Mouse (Mus musculus) gastrocnemius, adult 2 months (tissue): ENCODE data around the gene Plxdc1. TPM values are rescaled to one million over a fixed set of nuclear protein-coding genes. Genes with fewer than 3 reads are reported as not detected.

Experiments used
- DNase-seq: peaks from one replicate; pipeline ENCODE4 v3.0.0; 2022
- H3K27ac ChIP-seq: fragments of 200-600 bp; 2 replicates; pipeline ENCODE4 v1.8.1; 2022; ENCODE audit warnings: mild to moderate bottlenecking
- H3K4me3 ChIP-seq: fragments of 200-600 bp; 2 replicates; pipeline ENCODE4 v1.8.1; 2022; ENCODE audit warnings: mild to moderate bottlenecking, moderate library complexity
- CTCF ChIP-seq: fragments of 200-600 bp; IDR thresholded peaks from 2 replicates; pipeline ENCODE4 v1.8.1; 2022; ENCODE audit warnings: antibody characterized with exemption, mild to moderate bottlenecking, moderate library complexity
- intact Hi-C: fragments of 180-260 bp; cut with DNase I; formaldehyde crosslinking; loops from one replicate; pipeline ENCODE4 v1.15.1; 2025
- total RNA-seq, 2 experiments: library from RNA; stranded (reverse); gene quantifications; 2 replicates each; pipeline ENCODE4 v1.2.3; 2021

Plxdc1 gene
- total RNA-seq, 2 experiments from 2014 or later = 3.0 to 3.1 TPM

- no peak for TF ChIP-seq CTCF
- Histone ChIP-seq H3K4me3 (no peak overlapping the region), H3K27ac (peak overlapping the region; percentile 63)
- DNase-seq = no peak
- intact Hi-C loops = no loop called here
Observed at GRCm38 (mm10) chr11:97905941-97906340, 80.3 kb downstream of the Plxdc1 start.

DNA sequence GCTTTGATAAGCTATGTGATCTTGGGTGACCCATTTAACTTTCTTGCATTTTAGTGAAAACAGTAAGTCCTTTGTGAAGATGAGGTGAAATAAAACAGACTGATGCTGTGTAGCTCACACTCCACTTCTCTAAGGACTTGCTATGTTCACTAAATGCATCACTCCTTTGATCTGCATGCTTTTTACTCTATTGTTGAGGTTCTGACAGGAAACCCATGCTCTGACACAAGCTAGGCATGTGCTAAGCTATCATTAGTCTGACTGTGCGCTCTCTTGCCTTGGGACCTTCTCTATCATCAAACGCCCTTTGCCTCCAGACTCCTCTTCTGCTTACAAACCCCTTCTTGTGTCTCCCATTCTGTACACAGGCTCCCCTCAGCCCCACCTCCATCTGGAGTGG, 80.7 kb downstream of the Plxdc1 start:
- intact Hi-C loops = no loop called here
- no peak overlapping the region for H3K4me3 ChIP-seq
- no peak for DNase-seq
- TF ChIP-seq CTCF = no peak
- H3K27ac ChIP-seq = peak overlapping the region; percentile 63

GRCm38 (mm10) chr11:97904801-97905200, 81.4 kb downstream of the Plxdc1 start:
- no peak for TF ChIP-seq CTCF
- H3K27ac ChIP-seq = peak overlapping the region; percentile 63; the same call in 1 of the 2 replicates
- intact Hi-C loops = loop anchor here (5.0 kb wide), 1 partner anchor 32 kb away; no protein-coding TSS in a partner anchor
- no peak overlapping the region for H3K4me3 ChIP-seq
- no peak for DNase-seq

GRCm38 (mm10) chr11:97901806-97902205, 84.4 kb downstream of the Plxdc1 start:
- TF ChIP-seq CTCF = no peak
- intact Hi-C loops = loop anchor here (5.0 kb wide), 1 partner anchor 35 kb away; no protein-coding TSS in a partner anchor
- H3K4me3 ChIP-seq = no peak overlapping the region
- no peak for DNase-seq
- no peak overlapping the region for H3K27ac ChIP-seq

- H3K27ac ChIP-seq = peak overlapping the region; percentile 69
Observed at GRCm38 (mm10) chr11:97899822-97900221, 86.4 kb downstream of the Plxdc1 start.

GRCm38 (mm10) chr11:97897568-97898185, 88.6 kb downstream of the Plxdc1 start:
- Histone ChIP-seq H3K4me3 (no peak overlapping the region), H3K27ac (no peak overlapping the region)
- intact Hi-C loops = no loop called here
- no peak for TF ChIP-seq CTCF
- DNase-seq = no peak

More at GRCm38 (mm10) chr11:97899822-97900221, 86.4 kb downstream of the Plxdc1 start:
- intact Hi-C loops = loop anchor here (1.0 to 5.0 kb wide), 2 partner anchors 37 to 87 kb away; no protein-coding TSS in a partner anchor
- H3K4me3 ChIP-seq = no peak overlapping the region
- TF ChIP-seq CTCF = peak; percentile 96
- peak; percentile 89 for DNase-seq

- Histone ChIP-seq H3K4me3 (no peak overlapping the region), H3K27ac (no peak overlapping the region)
- intact Hi-C loops = no loop called here
- no peak for TF ChIP-seq CTCF
- DNase-seq = no peak
Observed at GRCm38 (mm10) chr11:97896655-97897054, 89.6 kb downstream of the Plxdc1 start.

DNA sequence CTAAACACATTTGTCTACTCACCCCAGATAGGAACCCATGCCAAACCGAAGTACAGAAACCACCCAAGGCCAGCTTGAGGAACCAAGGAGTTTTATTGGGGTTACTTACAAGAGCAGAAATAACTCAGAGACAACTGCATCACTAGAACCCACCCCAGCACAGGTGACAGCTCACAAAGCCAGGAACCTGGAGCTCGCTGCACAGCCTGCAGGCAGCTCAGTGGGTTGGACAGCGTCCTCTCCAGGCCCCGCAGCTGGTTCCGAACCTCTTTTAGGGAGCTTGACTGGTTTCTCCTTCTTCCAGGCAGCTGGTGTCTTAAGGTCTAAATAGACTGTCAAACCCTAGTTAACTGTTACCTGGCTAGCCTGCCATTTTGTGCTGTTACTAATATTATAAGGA, 94.4 kb downstream of the Plxdc1 start:
- Histone ChIP-seq H3K4me3 (no peak overlapping the region), H3K27ac (no peak overlapping the region)
- intact Hi-C loops = no loop called here
- DNase-seq = no peak
- TF ChIP-seq CTCF = no peak

- Histone ChIP-seq H3K4me3 (no peak overlapping the region), H3K27ac (no peak overlapping the region)
- no peak for DNase-seq
- TF ChIP-seq CTCF = no peak
- intact Hi-C loops = loop anchor here (2.0 kb wide), 1 partner anchor 87 kb away; the partner anchor contains the start of gene Lasp1
Observed at GRCm38 (mm10) chr11:97885296-97885915, 100.8 kb downstream of the Plxdc1 start.

DNA sequence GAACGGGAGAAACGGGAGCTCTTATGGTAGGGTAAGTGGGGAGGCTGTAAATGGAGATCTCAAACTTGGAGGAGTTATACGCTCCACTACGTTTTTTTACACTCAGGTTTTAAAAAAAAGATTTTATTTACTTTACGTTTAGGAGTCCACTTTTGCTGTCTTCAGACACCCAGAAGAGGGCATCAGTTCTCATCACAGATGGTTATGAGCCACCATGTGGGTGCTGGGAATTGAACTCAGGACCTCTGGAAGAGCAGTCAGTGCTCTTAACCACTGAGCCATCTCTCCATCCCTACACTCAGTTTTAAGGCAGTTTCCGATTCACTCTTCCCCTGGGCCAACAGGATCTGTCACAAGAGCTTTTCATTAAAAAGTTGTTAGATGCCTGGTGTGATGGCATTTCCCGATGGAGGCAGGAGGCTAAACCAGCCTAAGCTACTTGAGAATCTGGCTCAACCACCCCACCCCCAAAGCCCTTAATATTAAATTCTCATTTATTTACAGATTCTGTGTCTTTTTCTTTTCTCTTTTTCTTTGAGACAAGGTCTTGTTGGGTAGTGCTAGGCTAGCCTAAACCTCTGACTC, 101.6 kb downstream of the Plxdc1 start:
- Histone ChIP-seq H3K27ac (peak overlapping the region; percentile 87), H3K4me3 (peak overlapping the region; percentile 87)
- DNase-seq = no peak
- intact Hi-C loops = loop anchor here (2.0 kb wide), 1 partner anchor 86 kb away; the partner anchor contains the start of gene Lasp1
- TF ChIP-seq CTCF = peak; percentile 19; the same call in 1 of the 2 replicates

DNA sequence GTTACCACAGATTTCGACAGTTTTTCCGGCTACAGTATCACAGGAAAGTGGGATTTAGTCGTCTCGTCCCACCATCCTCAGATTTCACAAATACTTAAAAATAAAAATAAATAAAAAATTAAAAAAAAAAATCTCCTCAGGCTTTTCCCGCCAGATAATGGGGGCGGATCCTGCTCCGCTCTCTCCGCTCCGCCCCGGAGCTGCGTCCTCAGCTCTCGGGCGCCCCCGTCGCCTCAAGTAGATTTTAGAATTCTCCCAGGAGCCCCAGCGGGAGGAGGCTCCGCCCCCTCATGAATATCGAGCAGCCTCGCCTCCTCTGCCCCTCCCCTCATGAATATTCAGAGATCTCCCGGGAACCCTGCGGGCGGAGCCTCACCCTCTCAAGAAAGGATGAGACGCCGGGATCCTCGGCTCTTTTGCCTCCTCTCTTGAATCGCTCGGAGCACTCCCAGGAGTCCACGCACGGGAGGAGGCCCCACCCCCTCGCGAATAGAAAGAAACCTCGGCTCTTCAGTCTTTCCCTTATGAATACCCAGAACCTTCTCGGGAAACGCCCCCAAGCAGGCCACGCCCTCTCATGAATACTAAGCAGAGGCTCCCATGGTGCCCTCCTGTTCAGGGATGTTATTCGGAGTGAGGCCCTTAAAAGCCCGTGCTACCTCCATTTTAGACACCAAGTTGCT, 102.2 kb downstream of the Plxdc1 start, which contains the start of gene Fbxo47:
Gene Fbxo47, minus strand, starts transcription at position 237 of the 683 bp plus-strand sequence.
- Histone ChIP-seq H3K4me3 (peak within 1 kb of the TSS; percentile 87), H3K27ac (peak within 1 kb of the TSS; percentile 87)
- intact Hi-C loops = loop anchor here (2.0 kb wide), 2 partner anchors 85 to 91 kb away; partner anchors contain the start of gene Lasp1
- DNase-seq = peak; percentile 97
- peak; percentile 80 for TF ChIP-seq CTCF

DNA sequence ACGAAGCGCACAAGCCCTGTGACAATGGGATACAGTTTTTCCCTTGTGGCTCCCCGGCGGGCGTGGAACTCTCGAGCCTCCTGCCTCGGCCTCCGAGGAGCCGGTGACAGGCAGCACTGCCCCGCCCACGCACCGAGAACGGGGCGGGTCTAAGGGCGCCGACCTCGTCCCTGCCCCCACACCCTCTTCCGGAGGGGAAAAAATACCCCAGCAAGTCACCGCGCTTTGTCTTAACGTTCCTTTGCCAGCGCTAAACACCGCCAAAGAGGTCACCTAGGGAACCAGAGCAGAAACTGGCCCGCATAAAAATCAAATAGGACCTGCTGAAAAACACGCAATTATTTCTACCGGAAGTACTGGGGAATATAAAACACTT, 102.7 kb downstream of the Plxdc1 start:
- intact Hi-C loops = loop anchor here (2.0 kb wide), 1 partner anchor 91 kb away; no protein-coding TSS in a partner anchor
- DNase-seq = peak; percentile 78
- Histone ChIP-seq H3K4me3 (peak overlapping the region; percentile 87), H3K27ac (peak overlapping the region; percentile 87)
- TF ChIP-seq CTCF = no peak
